Mouse (Mus musculus): ENCODE results near the gene Ubr4. TPM values are rescaled to one million over a fixed set of nuclear protein-coding genes. Genes with fewer than 3 reads are reported as not detected.

Ubr4 gene
- polyA plus RNA-seq, 1 experiment from 2014 or later, result 73.7 TPM

DNA sequence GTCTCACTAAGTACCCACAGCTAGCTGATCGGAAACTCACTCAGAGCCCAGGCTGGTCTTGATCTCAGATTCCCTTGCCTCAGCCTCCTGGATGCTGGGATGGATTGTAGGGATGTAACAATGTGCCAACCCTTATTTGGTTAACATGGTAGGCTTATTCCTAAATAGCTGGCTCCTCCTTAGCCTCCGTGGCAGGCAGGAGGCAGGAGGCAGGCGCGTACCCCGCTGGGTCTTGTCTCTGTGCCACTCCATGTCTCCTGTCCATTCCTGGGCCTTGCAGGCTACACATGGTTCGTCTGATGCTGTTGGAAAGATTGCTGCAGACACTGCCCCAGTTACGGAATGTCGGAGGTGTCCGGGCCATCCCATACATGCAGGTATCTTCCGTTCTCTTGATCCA lies 91.9 kb downstream of the Ubr4 start:
- no peak overlapping the region for H3K4me3 ChIP-seq
- no peak overlapping the region for H3K27ac ChIP-seq
- H3K27me3 ChIP-seq, result no peaks in the 10 kb centered on the region
- peaks cover 98% of the 10 kb centered on the region for H3K36me3 ChIP-seq
- H3K4me2 ChIP-seq, result no peak overlapping the region
- H3K9ac ChIP-seq, result no peak overlapping the region
- H3K9me3 ChIP-seq, result no peaks in the 10 kb centered on the region
- 93% methylated on average over 10 of the region's 10 CpGs for WGBS
- no peaks in the 10 kb centered on the region for H3K4me1 ChIP-seq (replicated peaks)
- no peak for ATAC-seq (ENCODE audit: low FRiP score)

DNA sequence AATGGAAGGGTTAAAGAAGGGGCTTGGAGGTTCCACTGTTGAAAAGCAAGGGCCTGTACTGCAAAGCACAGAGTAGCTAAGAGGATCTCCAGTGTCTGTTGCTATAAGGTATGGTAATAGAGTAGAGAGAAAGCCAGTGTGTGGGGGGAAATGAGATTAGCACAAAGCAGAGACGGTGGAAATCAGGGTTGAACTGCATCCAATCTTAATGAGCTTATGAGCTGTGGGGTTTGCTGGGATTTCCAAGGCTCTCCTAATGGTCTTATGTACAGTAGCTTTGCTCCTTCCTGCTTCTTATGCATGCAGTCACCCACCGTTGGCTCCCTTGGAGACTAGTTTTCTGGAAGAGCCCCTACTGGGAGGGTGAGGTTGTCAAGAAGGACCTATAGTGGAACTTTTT lies 93.8 kb downstream of the Ubr4 start:
- Histone ChIP-seq H3K27ac (no peak overlapping the region), H3K9me3 (no peaks in the 10 kb centered on the region), H3K36me3 (peaks cover 98% of the 10 kb centered on the region), H3K4me3 (no peak overlapping the region), H3K4me2 (no peak overlapping the region), H3K27me3 (no peaks in the 10 kb centered on the region), H3K4me1 (replicated peaks) (no peaks in the 10 kb centered on the region), H3K9ac (no peak overlapping the region)
- no peak for ATAC-seq (ENCODE audit: low FRiP score)
- 97% methylated on average over 2 of the region's 2 CpGs for WGBS

DNA sequence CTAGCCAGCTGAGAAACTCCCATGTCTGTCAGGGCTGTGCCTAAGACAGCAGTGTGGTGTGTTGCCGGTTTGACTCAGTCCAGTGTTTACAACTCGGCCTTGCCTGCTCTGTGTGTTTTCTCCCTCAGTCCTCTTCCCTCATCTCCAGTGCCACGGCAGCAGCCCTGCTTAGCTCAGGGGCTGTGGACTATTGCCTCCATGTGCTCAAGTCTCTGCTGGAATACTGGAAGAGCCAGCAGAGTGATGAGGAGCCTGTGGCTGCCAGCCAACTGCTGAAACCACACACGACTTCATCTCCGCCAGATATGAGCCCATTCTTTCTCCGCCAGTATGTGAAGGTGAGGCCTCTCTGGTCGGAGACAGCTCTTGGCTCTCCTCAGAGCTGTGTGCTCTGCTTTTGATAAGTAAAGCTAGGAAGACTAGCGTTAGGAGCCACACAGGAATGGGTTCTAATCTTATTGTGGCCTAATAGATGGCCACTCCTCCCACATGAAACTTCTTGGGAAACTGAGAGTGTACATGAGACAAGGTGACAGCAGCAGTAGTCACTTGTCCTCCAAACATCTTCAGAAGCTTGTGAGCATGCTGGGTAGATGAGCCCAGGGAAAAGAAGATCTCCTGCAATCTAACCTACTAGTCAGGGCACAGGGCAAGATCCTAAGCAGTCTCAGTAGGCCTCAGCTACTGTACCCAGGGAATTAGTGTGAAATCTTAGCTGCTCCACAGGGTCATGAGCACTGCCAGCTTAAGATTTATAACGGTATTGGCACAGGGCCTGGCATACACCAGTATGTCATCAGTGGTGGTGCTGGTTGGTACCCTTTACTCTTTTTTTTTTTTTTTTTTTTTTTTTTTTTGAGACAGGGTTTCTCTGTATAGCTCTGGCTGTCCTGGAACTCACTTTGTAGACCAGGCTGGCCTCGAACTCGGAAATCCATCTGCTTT lies 94.6 kb downstream of the Ubr4 start:
- no peak for ATAC-seq (ENCODE audit: low FRiP score)
- H3K4me2 ChIP-seq, result no peak overlapping the region
- H3K4me1 ChIP-seq (replicated peaks), result no peaks in the 10 kb centered on the region
- 95% methylated on average over 11 of the region's 11 CpGs for WGBS
- peaks cover 98% of the 10 kb centered on the region for H3K36me3 ChIP-seq
- H3K9me3 ChIP-seq, result no peaks in the 10 kb centered on the region
- no peak overlapping the region for H3K4me3 ChIP-seq
- no peak overlapping the region for H3K27ac ChIP-seq
- no peaks in the 10 kb centered on the region for H3K27me3 ChIP-seq
- no peak overlapping the region for H3K9ac ChIP-seq

GRCm38 (mm10) chr4:139452944-139453700 lies 100.7 kb downstream of the Ubr4 start:
- H3K36me3 ChIP-seq, result peaks cover 97% of the 10 kb centered on the region

DNA sequence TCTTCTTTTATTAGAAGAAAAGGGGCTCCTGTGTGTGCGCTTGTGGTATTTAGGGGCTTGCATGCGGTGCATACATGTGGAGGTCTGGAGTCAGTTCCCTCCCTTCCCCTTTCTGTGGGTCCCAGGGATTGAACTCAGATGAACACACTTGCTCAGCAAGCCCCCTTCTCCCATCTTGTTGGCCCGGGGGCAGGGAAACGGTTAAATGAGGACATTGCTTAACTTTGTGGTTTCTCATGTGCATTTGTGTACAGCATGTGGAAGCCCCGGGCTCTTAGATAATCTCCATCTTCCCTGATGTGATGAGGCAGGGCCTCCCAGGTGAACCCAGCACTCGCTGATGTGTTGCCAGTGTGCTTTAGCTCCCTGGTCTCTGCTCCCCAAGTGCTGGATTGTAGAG lies 101.9 kb downstream of the Ubr4 start:
- Histone ChIP-seq H3K36me3 (peaks cover 97% of the 10 kb centered on the region), H3K4me2 (no peak overlapping the region), H3K4me3 (no peak overlapping the region), H3K9ac (no peak overlapping the region), H3K9me3 (no peaks in the 10 kb centered on the region), H3K27ac (no peak overlapping the region), H3K27me3 (no peaks in the 10 kb centered on the region), H3K4me1 (replicated peaks) (no peaks in the 10 kb centered on the region)
- 94% methylated on average over 6 of the region's 6 CpGs for WGBS
- ATAC-seq (ENCODE audit: low FRiP score), result no peak

More at GRCm38 (mm10) chr4:139452944-139453700, 100.7 kb downstream of the Ubr4 start:
- 97% methylated on average over 8 of the region's 8 CpGs for WGBS
- Histone ChIP-seq H3K4me2 (no peak overlapping the region), H3K9ac (no peak overlapping the region), H3K27ac (no peak overlapping the region), H3K4me1 (replicated peaks) (no peaks in the 10 kb centered on the region), H3K9me3 (no peaks in the 10 kb centered on the region), H3K27me3 (no peaks in the 10 kb centered on the region), H3K4me3 (no peak overlapping the region)
- no peak for ATAC-seq (ENCODE audit: low FRiP score)

DNA sequence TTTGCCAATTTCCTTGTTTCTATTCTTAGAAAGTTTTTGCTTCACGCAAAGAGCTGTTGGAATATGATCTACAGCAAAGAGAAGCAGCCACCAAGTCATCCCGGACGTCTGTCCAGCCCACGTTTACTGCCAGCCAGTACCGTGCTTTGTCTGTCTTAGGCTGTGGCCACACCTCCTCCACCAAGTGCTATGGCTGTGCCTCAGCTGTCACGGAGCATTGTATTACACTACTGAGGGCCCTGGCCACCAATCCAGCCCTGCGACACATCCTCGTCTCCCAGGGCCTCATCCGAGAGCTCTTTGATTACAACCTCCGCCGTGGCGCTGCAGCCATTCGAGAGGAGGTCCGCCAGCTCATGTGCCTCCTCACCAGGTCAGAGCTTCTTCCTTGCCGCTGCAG lies 107.6 kb downstream of the Ubr4 start:
- Histone ChIP-seq H3K27me3 (no peaks in the 10 kb centered on the region), H3K4me2 (no peak overlapping the region), H3K4me1 (replicated peaks) (no peaks in the 10 kb centered on the region), H3K36me3 (peaks cover 98% of the 10 kb centered on the region), H3K27ac (no peak overlapping the region), H3K9ac (no peak overlapping the region), H3K9me3 (no peaks in the 10 kb centered on the region), H3K4me3 (no peak overlapping the region)
- ATAC-seq (ENCODE audit: low FRiP score), result no peak
- WGBS, result 81% methylated on average over 15 of the region's 15 CpGs

DNA sequence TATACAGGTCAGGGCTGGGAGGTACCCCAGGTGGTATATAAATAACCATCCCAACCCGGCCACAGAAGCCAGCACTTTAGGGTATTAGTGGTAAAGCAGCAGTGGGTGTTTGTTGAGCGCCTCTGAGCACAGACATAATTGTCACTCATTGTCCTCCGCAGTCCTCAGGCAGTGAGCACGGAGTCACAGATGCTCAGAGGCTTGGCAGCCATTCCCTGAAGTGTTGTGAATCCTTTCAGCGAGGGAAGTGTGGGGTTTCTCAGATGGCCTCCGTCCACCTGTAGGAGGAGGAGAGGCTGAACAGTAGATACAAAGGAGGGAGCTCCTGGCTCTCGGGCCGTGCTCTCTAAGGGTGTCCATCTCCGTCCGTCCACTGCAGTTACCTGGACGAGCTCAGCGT lies 111.8 kb downstream of the Ubr4 start:
- H3K9ac ChIP-seq, result no peak overlapping the region
- 97% methylated on average over 12 of the region's 12 CpGs for WGBS
- H3K4me2 ChIP-seq, result no peak overlapping the region
- no peak overlapping the region for H3K4me3 ChIP-seq
- peaks cover 99% of the 10 kb centered on the region for H3K36me3 ChIP-seq
- H3K9me3 ChIP-seq, result no peaks in the 10 kb centered on the region
- no peaks in the 10 kb centered on the region for H3K27me3 ChIP-seq
- H3K4me1 ChIP-seq (replicated peaks), result no peaks in the 10 kb centered on the region
- no peak for ATAC-seq (ENCODE audit: low FRiP score)
- H3K27ac ChIP-seq, result no peak overlapping the region

- H3K27me3 ChIP-seq, result no peaks in the 10 kb centered on the region
- no peak overlapping the region for H3K9ac ChIP-seq
- no peak overlapping the region for H3K4me2 ChIP-seq
- peaks cover 99% of the 10 kb centered on the region for H3K36me3 ChIP-seq
- H3K9me3 ChIP-seq, result no peaks in the 10 kb centered on the region
- H3K4me3 ChIP-seq, result no peak overlapping the region
- no peak overlapping the region for H3K27ac ChIP-seq
- H3K4me1 ChIP-seq (replicated peaks), result no peaks in the 10 kb centered on the region
- no peak for ATAC-seq (ENCODE audit: low FRiP score)
- WGBS, result 92% methylated on average over 6 of the region's 6 CpGs
Measured at GRCm38 (mm10) chr4:139466541-139466940, 114.1 kb downstream of the Ubr4 start.

DNA sequence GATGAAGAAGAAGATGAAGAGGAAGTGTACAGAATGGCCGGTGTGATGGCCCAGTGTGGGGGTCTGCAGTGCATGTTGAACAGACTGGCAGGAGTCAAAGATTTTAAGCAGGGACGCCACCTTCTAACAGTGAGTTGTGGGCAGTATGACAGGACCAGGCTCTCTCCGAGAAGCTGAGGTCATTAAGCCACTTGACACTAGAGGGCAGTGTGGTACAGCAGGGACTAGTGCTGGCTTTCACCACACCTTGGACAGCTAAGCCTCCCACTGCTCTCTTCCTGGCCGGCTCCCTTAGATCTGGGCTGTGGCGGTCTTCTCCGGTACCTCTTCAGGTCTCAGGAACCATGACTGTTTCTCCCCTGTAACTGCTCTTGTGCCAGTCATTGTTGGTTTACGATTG lies 117.8 kb downstream of the Ubr4 start:
- Histone ChIP-seq H3K27me3 (no peaks in the 10 kb centered on the region), H3K4me1 (replicated peaks) (no peaks in the 10 kb centered on the region), H3K9ac (no peak overlapping the region), H3K4me3 (no peak overlapping the region), H3K36me3 (peaks cover 99% of the 10 kb centered on the region), H3K4me2 (no peak overlapping the region), H3K27ac (no peak overlapping the region), H3K9me3 (no peaks in the 10 kb centered on the region)
- WGBS, result 49% methylated on average over 7 of the region's 7 CpGs
- peak; percentile 57 for ATAC-seq (ENCODE audit: low FRiP score)

DNA sequence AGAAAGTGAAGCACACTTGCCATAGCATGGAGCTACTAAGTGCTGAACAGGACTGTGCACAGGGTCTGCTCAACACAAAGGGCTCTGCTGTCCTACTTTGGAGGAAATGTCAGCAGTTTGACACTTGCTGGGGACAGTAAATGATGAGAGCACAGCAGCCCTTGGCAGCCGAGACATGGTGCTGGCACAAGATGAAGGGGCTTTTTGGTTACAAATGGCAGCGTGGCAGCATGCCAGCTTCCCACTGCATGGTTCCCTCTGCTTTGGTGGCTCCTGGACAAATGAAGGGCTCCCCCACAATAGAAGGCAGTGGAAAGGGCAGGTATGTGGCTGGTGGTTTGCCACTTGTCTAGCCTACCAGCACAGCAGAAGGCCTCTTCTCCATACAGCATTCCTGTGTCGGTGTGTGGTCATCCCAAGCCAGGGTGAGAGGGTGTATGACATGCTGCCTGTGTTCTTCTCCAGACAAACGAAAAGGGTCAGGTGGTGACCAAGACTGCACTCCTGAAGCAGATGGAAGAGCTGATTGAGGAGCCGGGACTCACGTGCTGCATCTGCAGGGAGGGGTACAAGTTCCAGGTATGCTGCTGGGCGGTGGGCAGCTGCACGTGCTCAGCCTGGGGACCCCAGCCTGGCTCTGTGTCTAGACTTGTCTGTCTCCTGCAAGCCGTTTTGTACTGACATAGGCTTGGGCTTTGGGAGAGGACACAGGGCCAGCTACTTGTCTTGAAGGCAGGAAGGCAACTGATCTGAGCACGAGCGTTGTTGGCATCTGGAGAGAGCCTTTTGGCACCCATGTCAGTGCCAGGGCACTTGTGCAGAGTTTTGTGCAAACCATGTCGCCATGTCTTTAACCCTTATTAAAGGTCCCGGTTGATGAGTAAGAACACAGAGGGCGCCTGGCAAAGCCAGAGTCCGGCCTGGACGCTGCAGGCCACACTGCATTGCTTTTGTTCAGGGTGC lies 124.5 kb downstream of the Ubr4 start:
- Histone ChIP-seq H3K4me3 (no peak overlapping the region), H3K4me1 (replicated peaks) (no peaks in the 10 kb centered on the region; the same call in 1 of the 2 replicates), H3K27me3 (no peaks in the 10 kb centered on the region), H3K36me3 (peaks cover 98% of the 10 kb centered on the region), H3K27ac (0 out of 2 replicates have a peak overlapping the region, but pooled peaks have one; percentile 15), H3K9me3 (no peaks in the 10 kb centered on the region), H3K4me2 (no peak overlapping the region), H3K9ac (no peak overlapping the region)
- peak; percentile 79 for ATAC-seq (ENCODE audit: low FRiP score)
- 80% methylated on average over 16 of the region's 16 CpGs for WGBS

DNA sequence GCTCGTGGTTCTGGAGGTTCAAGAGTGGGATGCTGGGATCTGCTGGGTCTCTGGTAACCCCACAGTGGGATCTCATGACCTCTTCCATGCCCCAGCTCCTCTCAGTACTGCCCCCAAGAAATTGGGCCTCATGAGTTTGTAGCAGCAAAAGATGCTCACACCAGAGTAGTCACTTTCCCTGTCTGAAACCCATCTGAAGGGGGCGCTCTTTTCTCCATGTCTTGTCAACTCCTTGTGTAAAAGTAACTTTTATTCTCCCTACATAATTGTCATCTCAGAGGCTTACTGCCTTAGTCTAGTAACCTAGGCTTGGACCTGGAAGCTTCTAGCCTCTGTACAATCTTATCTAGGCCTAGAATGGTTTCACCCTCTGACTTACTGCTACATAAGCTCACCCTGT lies 125.6 kb downstream of the Ubr4 start:
- no peaks in the 10 kb centered on the region for H3K9me3 ChIP-seq
- H3K4me3 ChIP-seq, result no peak overlapping the region
- no peak overlapping the region for H3K4me2 ChIP-seq
- 76% methylated on average over 2 of the region's 2 CpGs for WGBS
- ATAC-seq (ENCODE audit: low FRiP score), result no peak
- no peak overlapping the region for H3K27ac ChIP-seq
- H3K4me1 ChIP-seq (replicated peaks), result no peaks in the 10 kb centered on the region; the same call in 1 of the 2 replicates
- H3K27me3 ChIP-seq, result no peaks in the 10 kb centered on the region
- H3K36me3 ChIP-seq, result peaks cover 98% of the 10 kb centered on the region
- H3K9ac ChIP-seq, result no peak overlapping the region

DNA sequence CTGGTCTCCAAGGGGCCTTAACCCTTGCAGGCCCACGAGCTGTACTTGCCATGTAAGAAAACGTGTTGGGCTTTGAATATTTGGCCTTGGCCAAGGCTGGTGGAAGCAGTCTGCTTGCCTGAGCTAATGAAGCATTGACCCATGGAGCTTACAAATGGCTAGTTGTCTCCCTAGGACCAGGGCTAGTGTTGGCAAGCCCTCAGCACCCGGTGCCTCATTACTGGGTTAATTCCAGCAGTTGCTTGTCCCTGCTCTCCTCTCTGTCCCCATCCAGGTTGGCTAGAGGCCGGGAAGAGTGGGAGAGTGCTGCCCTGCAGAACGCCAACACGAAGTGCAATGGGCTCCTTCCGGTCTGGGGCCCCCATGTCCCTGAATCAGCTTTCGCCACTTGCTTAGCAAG lies 126.8 kb downstream of the Ubr4 start:
- no peaks in the 10 kb centered on the region for H3K9me3 ChIP-seq
- H3K4me3 ChIP-seq, result no peak overlapping the region
- peaks cover 98% of the 10 kb centered on the region for H3K36me3 ChIP-seq
- ATAC-seq (ENCODE audit: low FRiP score), result no peak
- no peak overlapping the region for H3K27ac ChIP-seq
- no peak overlapping the region for H3K4me2 ChIP-seq
- 93% methylated on average over 8 of the region's 8 CpGs for WGBS
- H3K4me1 ChIP-seq (replicated peaks), result no peaks in the 10 kb centered on the region; the same call in 1 of the 2 replicates
- H3K9ac ChIP-seq, result no peak overlapping the region
- H3K27me3 ChIP-seq, result no peaks in the 10 kb centered on the region
